Mouse (Mus musculus) hematopoietic stem cell, adult 5-6 weeks (primary cell): ENCODE measurements around the gene Asb18. TPM values are rescaled to one million over a fixed set of nuclear protein-coding genes. Genes with fewer than 3 reads are reported as not detected.

ENCODE experiments used
- ATAC-seq, 2 experiments: fragments of 125-278 bp in 1 of 2; replicated peaks in 1 of 2; 2 replicates each; pipeline ENCODE4 v1.8.0; 2016 to 2017; ENCODE audit warnings: inconsistent platforms in 2 of 2, mild to moderate bottlenecking in 2 of 2, moderate number of reproducible peaks in 2 of 2, low read depth in 1 of 2, moderate TSS enrichment in 1 of 2; ENCODE audit not compliant: low FRiP score in 2 of 2, poor library complexity in 2 of 2, severe bottlenecking in 2 of 2, insufficient read depth in 1 of 2, low TSS enrichment in 1 of 2
- total RNA-seq: library from RNA; stranded (forward); fragments of 172-1452, 232-1000 nt; gene quantifications from 2 replicates; pipeline ENCODE4 v1.2.3, GENCODE M21; 2017

The Asb18 gene
- total RNA-seq, 1 experiment from 2014 or later = not detected

DNA sequence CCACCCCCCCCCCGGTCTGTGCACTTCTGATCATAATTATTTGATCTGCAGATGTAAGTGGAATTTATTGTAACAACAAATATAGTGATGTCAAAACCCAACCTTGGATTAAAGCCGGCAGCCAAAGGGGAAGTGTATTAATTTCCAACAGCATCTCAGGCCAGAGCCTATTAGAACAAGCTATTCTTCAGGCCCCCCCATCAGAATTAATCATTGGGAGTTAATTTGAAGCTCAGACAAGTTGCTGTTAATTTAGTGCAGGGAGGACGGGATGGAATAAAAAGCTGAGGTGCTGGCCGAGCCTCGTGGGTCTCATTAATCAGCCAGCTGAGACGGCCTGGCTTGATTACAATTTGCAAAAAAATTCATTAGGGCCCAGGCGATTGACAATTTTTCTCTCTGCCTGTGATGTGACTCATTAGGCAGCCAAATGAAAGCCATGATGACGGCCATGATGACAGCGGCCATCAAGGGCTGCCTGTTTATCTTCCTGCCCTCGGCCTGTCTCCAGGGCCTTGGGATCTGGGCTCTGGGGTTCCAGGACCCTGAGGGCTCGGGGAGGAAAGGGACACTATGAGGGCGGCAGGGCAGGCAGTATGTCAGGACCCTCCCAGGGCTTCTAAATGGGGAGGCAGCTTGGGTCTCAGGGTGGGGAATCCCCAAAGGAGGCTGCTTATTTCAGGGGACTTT, 88.8 kb downstream of the Asb18 start:
- no peak for ATAC-seq

- no peak for ATAC-seq
These were observed 90.8 kb downstream of the Asb18 start for GRCm38 (mm10) chr1:89923642-89924020.

DNA sequence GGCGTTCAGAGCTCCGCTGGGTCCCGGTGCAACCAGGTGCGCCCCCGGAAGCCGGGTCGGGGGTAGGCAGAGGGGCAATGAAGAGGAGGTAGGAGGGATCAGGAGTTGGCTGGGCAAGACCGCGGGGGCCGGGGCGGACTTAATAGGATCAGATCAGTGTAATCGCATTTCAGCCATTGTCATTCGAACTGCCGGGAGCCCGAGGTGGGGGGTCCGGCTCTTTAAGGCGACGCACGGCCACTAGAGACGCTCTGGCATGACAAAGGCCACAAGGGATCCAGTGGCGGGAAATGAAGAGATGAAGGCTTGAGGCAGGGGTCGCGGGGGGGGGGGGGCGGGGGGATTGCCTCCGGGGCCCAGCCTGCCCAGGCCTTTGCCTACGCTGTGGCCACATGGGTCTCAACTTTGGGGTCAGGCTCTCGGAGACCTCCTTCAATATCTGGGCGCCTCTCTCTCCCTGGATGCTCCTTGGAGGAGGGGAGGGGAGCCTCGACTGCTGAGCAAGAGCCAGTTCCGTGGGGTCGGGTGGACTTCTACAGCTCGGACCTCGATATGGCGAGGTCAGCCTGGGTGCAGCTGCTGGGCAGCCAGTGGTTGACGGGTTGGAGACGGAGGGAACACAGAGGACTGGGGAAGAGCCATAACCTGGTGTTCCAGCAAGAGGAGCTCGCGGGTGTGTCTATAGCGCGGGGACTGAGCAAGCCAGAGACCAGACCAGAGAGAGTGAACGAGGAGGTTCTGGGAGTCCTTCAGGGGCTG, 91.4 kb downstream of the Asb18 start:
- ATAC-seq = no peak

DNA sequence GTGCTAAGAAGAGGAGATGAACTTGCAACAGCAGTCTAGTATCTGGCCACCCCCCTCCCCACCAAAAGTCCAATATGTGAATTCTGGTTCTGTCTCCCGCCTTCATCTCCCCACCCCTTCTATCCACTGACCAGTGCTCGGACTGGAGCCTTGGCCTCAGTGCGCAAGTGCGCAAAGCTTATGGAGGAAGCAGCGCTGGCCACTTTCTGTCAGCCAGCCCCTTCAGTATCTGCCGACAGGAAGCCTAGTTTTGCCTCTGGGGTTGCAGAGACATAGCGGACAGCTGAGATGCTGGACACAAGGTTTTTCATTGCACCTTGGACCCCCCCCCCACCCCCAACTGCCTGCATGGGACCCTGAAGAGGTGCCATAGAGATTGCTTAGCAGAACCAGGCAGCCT, 92.2 kb downstream of the Asb18 start:
- ATAC-seq = no peak

DNA sequence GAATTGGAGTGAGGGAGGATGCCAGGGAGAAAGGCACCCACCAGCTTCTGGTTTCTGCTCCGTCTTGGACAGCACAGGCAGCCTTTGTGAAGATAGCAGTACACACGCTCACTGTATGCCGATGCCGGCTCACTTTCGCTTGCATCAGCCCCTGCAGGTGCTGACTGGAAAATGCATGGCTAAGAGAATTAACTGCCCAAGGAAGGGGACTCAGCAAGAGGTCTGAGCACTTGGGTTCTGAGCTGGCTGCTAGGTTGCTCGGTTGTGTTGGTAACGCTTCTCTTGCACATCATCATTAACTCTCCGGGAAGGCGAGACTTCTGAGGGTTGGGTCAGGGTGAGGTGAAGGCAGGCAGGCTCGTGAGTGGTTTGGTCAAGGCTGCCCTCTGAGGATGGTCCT, 92.7 kb downstream of the Asb18 start:
- ATAC-seq = 0 out of 4 replicates have a peak, but pooled peaks have one; percentile 43 to 54

DNA sequence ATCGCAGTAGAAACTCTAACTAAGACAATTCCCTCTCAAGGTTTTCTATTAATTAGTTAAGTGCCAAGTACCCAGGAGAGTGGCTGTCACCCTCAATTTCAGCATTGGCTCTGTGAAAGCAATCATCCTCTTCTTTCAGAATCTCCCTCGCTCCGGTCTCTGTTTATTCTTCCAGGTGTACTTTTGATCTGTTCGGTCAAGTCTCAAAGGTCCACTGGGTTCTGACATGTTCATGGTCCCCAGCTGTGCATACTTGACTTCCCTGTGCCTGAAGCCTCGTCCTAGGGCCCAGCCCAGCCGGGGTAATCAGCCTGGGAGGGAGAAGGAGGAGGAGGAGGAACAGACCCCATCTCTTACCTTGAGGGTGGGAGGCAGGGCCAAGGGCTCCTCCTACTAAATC, 95.3 kb downstream of the Asb18 start:
- no peak for ATAC-seq

DNA sequence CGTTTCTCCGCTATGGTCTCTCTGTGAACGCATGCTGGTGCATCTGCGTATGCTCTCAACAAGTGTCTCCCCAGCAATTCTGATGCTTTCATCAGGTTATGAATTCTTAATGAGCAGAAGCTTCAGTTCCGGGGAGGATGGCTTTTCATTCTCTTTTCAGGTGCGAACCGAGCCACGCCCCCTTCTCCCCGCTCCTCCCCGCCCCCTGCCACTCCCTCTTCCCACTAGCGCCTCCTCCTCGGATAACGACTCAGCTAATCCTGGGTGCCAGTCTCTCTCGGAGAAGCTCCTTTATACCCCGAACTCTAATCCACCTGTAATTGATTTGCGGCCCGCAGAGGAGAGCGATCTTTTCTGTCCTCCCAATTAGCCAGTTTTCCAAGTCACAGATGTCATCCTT, 96.4 kb downstream of the Asb18 start:
- no peak for ATAC-seq

DNA sequence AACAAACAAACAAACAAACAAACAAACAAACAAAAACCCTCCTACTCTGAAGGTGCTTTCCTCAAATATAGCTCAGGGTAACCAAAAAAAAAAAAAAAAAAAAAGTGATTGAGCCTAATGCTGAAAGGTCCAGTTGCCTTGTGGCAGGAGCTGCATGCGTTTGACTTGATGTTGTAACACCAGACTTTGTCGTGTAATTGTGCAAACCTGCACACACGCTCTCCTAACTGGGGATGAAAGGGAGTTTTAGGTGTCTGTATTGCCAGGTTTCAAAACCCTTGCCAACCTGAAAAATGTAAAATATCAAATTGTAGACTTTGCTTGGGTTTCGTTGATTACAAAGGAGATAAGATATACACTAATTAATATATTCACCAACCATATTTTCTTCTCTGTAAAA, 100.9 kb downstream of the Asb18 start:
- no peak for ATAC-seq

DNA sequence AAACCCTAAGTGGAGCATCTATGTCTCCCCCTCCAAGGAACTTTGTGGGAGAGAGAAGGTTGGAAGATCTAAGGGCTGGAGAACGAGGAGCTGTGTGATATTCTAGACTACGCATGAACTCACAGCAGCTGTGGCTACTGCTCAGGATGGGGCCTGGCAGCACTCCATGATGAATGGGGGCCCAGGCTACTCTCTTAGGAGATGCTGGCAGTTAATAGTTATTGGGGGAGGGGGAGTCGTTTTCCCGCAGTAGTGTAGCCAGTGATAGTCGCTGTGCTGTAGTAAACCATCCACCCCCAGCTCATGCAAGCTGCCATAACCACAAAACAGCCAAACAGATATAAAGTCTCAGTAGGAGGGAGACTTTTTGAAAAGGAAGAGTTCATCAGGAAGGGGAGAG, 102.1 kb downstream of the Asb18 start:
- no peak for ATAC-seq

DNA sequence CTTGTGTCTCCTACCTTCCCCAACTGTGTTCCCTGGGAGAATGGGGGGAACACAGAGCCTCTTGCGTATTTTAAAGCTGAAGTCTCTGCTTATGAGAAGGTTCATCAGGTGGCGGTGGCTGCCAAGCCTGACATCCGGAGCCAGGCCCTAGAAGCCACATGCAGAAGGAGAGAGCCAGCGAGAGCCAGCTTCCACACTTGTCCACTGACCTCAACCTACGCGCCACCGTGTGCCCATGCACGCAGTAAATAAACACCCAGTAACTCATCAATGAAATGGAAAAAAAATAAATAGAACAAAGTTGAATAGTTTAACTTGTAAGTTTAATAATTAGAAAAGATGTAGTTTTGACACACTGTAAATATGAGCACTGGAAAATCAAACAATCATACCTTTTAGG, 104.7 kb downstream of the Asb18 start:
- no peak for ATAC-seq

GRCm38 (mm10) chr1:89902641-89903040, 111.8 kb downstream of the Asb18 start:
- ATAC-seq = 0 out of 4 replicates have a peak, but pooled peaks of 1 of the 2 experiments have one; percentile 4

DNA sequence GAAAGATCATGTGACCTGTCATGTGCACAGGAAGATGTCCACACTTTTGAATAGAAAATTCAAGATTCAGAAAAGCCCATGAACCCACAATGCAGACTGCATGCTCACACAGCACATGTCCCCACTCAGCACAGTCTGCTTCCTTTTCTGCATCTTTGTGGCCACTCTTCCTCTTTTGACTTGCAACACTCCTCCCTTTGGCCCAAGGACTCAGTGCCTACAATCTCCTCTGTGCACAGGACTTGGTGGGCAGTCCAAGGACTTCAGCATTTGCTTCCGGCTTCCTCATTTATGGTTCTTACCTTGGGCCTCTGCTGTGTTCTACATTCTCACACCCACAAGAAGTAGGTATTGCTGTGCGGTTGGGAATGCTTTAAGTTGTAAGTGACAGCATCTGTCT, 112.2 kb downstream of the Asb18 start:
- ATAC-seq = peak; percentile 63 to 80

GRCm38 (mm10) chr1:89901381-89901780, 113.1 kb downstream of the Asb18 start:
- ATAC-seq = no peak

Other genes starting within 250 kb of the Asb18 start
- gene Gbx2, start 83.5 kb downstream of the Asb18 start, total RNA-seq = 4.9 and 6.4 TPM in 2 replicates
- gene Iqca, start 138.7 kb upstream of the Asb18 start, total RNA-seq = not detected in 2 replicates
- gene Ackr3, start 189.3 kb upstream of the Asb18 start, total RNA-seq = 0.30 TPM in 1 of 2 replicates, not detected in the other